Mouse (Mus musculus): ENCODE results near the gene Rfpl4. TPM values are rescaled to one million over a fixed set of nuclear protein-coding genes. Genes with fewer than 3 reads are reported as not detected.
"Not testable (repeated sequence)": the region's sequence is repeated elsewhere in the genome, so short reads cannot be mapped to it uniquely, and the experiment has no call there.

Rfpl4 gene
- total RNA-seq (2021): not detected
- long read RNA-seq, experiment 1: 0 reads
- long read RNA-seq, experiment 2: 0 reads

GRCm38 (mm10) chr7:5116850-5117249 lies at the start of gene Rfpl4:
Rfpl4 (minus strand) TSS chr7:5116950.
- intact Hi-C loops (cut with DNase I): no loop called here
- no peak for DNase-seq

DNA sequence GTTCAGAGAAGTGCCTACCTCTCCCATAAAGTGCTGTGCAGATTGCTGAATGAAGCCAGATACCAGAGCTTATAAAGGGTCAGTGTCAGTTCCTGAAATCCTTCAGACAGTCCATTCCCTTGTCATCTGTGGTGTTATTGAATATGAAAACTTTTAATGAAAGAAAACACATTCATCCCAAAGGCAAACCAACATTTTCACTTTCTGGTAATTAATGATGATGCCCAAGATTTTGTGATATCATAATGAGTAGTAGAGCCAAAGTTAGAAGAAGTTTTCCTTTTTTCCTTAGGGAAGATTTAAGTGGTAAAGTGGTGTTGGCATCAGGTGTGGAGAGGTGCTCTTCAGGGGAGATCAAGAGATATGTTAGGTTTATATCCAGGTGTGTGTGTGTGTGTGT lies 32.8 kb upstream of the Rfpl4 start, which contains the start of gene Vmn1r55:
Vmn1r55 (minus strand) TSS at position 101 of the 400 bp plus-strand sequence.
- DNase-seq; intact Hi-C loops (cut with DNase I): not testable (repeated sequence)

GRCm38 (mm10) chr7:5125549-5126406 lies 9.0 kb upstream of the Rfpl4 start, which contains the start of gene Rasl2-9:
Rasl2-9 (minus strand) TSS chr7:5125950.
- peak; percentile 89 to 93 for DNase-seq
- intact Hi-C loops (cut with DNase I): loop anchor here (2.0 to 5.0 kb wide), 2 partner anchors 65 to 183 kb away; no protein-coding TSS in a partner anchor

GRCm38 (mm10) chr7:5125078-5125477 lies 8.3 kb upstream of the Rfpl4 start:
- intact Hi-C loops (cut with DNase I): loop anchor here (2.0 to 5.0 kb wide), 2 partner anchors 64 to 183 kb away; no protein-coding TSS in a partner anchor
- DNase-seq: peak; percentile 3 to 25

DNA sequence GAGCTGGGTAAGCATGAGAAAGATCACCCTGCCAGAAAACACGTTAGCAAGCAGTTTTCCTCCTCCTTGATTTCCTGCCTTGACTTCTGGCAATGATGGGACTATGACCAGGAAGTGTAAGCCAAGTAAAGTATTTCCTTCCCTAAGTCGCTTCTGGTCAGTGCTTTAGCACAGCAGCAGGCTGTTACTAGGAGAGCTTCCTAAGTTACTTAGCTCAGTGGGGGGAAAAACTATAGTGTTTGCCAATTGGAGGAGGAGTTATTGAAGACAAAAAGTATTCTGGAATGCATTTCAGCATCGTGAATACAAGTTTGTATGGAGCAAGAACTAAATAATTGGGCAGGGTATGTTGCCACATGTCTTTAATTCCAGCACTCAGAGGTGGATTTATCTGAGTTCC lies 4.0 kb downstream of the Rfpl4 start:
- intact Hi-C loops (cut with DNase I): no loop called here
- no peak for DNase-seq

- intact Hi-C loops (cut with DNase I): no loop called here
- no peak for DNase-seq
These were observed 7.4 kb downstream of the Rfpl4 start for GRCm38 (mm10) chr7:5109301-5109700.

DNA sequence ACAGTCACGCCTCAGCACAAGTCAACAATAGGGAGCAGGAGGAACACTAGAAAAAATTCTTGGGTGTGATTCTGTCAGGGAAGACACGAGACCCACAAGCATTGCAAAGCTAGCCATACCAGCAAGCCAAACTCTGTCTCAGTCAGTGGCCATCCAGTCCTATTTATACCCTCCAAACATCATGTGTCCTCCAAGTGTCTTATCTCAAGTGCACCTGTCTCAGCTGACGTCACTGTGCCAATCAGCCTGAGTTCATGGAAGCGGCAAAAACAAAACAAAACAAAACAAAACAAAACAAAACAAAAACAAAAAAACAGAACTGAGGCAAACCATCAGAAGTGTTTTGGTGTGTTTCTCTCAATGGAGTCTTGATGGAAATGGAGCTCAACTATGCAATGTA lies 8.5 kb downstream of the Rfpl4 start:
- DNase-seq: no peak
- intact Hi-C loops (cut with DNase I): no loop called here

GRCm38 (mm10) chr7:5102564-5102963 lies 14.2 kb downstream of the Rfpl4 start:
- DNase-seq: no peak
- intact Hi-C loops (cut with DNase I): no loop called here

DNA sequence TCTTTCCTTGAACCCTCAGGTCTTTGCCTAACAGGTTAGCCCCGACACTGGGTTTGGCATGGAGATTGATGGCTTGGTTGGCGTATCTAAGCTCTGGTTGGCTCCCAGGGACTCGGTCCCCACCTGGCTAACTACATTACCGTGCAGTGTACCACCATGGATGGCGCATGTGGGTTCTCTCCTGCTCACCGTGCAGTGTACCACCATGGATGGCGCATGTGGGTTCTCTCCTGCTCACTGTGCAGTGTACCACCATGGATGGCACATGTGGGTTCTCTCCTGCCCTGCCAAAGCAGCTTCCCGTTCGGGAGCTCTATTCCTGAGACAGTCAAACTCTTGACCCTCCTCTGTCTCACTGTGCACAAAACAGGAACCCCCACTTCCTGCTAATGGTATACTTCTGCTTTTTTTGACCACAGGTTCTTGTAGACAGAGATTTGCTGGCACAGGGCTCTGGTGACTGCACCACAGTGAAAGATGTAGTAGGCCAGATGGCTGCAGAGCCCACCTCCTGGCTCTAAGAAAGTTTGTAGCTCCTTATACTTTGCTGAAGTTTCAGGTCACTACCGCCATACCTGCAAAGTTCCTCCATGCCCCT lies 15.6 kb downstream of the Rfpl4 start:
- DNase-seq: no peak
- intact Hi-C loops (cut with DNase I): no loop called here

DNA sequence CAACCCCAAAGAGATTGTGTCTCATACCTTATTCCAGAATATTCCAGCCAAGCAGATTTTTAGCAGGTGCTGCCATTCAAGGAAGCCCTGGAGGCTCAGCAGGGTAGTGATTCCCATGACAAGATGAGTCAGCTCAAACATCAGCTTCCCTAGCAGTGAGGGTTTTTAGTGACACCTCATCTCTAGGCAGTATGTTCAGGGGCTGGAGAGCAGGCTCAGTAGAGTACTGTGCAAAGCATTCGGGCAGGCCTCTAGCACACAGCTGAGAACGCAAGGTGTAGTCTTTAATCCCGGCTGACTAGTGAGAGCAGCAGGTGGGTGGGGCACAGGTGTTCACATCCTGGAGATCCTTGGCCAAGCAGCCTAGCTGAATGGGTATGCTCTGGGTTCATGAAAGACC lies 17.0 kb downstream of the Rfpl4 start:
- intact Hi-C loops (cut with DNase I): no loop called here
- no peak for DNase-seq

DNA sequence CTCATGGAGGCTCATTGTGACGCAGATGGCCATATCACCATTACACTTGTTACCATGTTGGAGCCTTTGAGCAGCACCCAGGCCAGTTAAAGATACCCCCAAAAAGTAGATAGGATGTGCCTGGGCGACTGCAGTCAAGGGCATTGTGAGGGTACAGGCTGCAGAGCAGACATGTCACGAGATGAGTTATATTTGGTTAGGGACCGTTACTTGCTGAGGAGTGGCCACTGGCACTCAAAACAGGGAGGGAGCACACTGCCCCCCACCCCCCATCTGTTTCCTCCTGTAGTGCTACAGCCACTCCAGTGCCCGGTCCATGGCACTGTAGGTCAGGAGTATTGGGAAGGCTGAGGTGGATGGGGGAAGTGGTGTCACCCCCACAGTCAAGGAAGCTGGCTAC lies 18.0 kb downstream of the Rfpl4 start:
- intact Hi-C loops (cut with DNase I): no loop called here
- DNase-seq: no peak

DNA sequence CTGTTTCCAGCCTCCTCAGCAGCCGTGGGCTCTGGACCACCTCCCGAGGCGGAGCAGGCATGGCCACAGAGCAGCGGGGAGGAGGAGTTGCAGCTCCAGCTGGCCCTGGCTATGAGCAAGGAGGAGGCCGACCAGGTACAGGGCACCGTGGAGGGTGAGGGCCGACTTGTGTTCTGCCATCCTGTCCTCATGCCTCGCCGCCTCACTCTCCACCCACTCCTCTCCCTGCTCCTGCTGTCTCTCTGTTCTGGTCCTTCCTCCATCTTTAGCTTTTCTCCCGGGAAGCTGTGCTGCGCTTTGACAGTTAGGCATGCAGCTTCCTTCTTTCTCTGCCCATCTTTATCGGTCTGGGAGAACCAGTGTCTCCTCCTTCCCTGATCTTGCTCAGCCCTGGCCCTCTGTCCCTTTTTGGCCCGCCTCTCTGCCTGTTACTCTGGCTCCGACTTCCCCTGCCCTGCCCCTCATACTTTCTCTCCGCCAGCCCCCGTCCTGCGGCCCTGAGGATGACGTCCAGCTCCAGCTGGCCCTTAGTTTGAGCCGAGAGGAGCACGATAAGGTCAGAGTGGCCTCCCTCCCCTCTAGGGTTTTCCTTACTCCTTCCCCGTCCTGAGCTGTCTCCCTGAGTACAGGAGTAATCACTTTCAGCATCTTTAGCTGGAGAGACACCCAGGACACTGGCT lies 23.8 kb downstream of the Rfpl4 start:
- DNase-seq: peak; percentile 27 to 45
- intact Hi-C loops (cut with DNase I): no loop called here

- intact Hi-C loops (cut with DNase I): no loop called here
- no peak for DNase-seq
These were observed 24.4 kb downstream of the Rfpl4 start for GRCm38 (mm10) chr7:5092381-5092780.

DNA sequence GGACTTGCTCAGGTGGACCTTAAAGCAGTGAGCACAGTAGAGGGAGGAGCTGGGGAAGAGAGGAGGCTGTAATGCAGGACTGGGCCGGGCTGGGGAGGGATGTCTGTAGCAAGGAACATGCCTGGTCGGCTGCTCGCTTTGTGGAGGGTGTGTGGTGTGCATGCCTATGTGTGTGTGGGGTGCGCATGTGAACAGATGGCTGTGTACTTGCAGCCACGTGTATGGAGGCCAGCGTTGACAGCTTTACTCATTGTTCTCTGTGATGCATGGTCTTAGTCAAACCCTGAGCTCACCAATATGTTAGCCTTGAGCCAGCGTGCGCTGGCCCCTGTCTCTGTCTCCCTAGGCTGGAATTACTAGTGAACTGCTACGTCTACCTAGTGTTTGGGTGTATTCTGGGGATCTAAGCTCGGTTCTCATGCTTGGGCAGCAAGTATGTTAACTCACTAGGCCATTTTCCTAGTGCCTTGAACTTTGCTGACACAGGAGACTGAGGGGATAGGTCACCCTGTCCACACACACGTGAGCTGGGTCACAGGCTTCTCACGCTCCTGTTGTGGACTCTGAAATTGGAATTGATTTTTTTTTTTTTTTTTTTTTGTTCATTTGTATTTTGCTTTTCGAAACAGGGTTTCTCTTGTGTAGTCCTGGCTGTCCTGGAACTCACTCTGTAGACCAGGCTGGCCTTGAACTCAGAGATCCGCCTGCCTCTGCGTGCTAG lies 25.6 kb downstream of the Rfpl4 start:
- intact Hi-C loops (cut with DNase I): no loop called here
- DNase-seq: no peak

DNA sequence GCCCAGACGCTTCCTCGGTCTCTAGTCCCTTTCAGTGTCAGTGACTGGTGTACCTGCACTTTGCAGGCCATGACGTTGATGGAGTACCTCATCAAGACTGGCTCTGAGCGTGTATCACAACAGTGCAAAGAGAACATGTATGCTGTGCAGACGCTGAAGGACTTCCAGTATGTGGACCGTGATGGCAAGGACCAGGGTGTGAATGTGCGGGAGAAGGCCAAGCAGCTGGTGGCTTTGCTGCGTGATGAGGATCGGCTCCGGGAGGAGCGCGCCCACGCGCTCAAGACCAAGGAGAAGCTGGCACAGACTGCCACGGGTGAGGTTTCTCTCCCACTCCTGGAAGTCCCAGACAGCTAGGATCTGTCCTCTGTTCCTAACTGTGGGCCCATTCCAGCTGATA lies 26.9 kb downstream of the Rfpl4 start:
- no peak for DNase-seq
- intact Hi-C loops (cut with DNase I): loop anchor here (10.0 kb wide), 2 partner anchors 945 to 1065 kb away; partner anchors contain the start of gene Zfp787

DNA sequence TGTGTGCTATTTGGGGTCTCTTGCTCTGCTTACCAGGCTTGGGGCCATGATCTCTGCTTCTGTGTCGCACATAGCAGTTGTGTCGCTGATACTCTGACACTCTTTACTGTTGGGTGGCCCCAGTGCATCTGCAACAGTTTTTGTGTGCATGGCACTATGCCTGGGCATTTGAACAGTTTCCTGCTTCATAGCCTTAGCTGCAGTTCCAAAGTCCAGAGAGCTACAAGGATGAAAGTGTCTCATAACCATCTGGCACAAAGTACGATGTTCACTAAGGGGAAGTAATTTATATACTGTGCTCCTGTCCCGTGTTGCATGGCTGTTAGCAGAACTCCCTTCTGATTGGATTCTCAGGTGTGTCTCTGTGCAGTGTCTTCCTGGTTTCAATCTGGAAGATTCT lies 28.9 kb downstream of the Rfpl4 start:
- intact Hi-C loops (cut with DNase I): loop anchor here (10.0 kb wide), 2 partner anchors 943 to 1067 kb away; partner anchors contain the start of gene Zfp787
- DNase-seq: no peak

GRCm38 (mm10) chr7:5086921-5087440 lies 29.8 kb downstream of the Rfpl4 start:
- intact Hi-C loops (cut with DNase I): loop anchor here (10.0 kb wide), 2 partner anchors 942 to 1068 kb away; partner anchors contain the start of gene Zfp787
- DNase-seq: peak; percentile 27 to 30

DNA sequence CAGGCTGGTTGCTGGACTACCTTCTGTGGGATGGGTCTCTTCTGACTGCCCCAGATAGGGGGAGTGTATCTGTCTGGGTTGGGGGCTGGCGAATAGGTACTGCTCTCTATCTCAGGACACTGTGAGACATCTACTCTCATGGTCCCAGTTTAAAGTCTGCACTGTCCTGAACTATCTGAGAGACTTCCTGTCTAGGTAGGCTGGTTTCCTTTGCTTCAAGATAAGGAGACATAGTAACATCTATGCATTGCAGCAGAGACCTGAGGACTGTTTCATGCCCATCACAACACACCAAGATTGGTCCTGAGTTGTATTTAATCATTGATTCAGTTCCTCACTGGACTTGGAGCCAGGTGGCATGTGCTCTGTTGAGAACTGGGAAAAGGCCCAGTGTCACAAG lies 31.2 kb downstream of the Rfpl4 start:
- no peak for DNase-seq
- intact Hi-C loops (cut with DNase I): loop anchor here (10.0 kb wide), 2 partner anchors 941 to 1069 kb away; partner anchors contain the start of gene Zfp787

GRCm38 (mm10) chr7:5083325-5084105 lies 33.2 kb downstream of the Rfpl4 start:
- intact Hi-C loops (cut with DNase I): loop anchor here (5.0 to 10.0 kb wide), 3 partner anchors 39 to 1071 kb away; partner anchors contain the start of gene Zfp787
- DNase-seq: no peak
